Mouse (Mus musculus) intestine, embryonic 14.5 days (tissue): ENCODE data around the gene Nudt8. TPM values are rescaled to one million over a fixed set of nuclear protein-coding genes. Genes with fewer than 3 reads are reported as not detected.
"Not testable (repeated sequence)": the region's sequence is repeated elsewhere in the genome, so short reads cannot be mapped to it uniquely, and the experiment has no call there.

Experiments
- ATAC-seq: fragments of 200-750 bp; cut with Nextera tagmentation; replicated peaks from 2 replicates; pipeline ENCODE4 v1.8.0; 2017; ENCODE audit warnings: low read depth, moderate number of reproducible peaks, moderate TSS enrichment, moderate library complexity; ENCODE audit not compliant: low FRiP score, low TSS enrichment
- DNase-seq: peaks from one replicate; pipeline ENCODE4 v3.0.0-alpha.2; 2018; ENCODE audit warnings: low spot score
- H3K27ac ChIP-seq: fragments of 300-500 bp; sonication (generic); 2 replicates; pipeline ENCODE4 v1.5.1; 2014; ENCODE audit warnings: low read depth, mild to moderate bottlenecking, control low read depth
- H3K27me3 ChIP-seq: fragments of 300-500 bp; sonication (generic); replicated peaks from 2 replicates; pipeline ENCODE4 v1.6.1; 2014; ENCODE audit warnings: low read length, control low read depth; ENCODE audit not compliant: control insufficient read depth, insufficient read depth
- H3K36me3 ChIP-seq: fragments of 300-500 bp; sonication (generic); 2 replicates; pipeline ENCODE4 v1.6.1; 2014; ENCODE audit warnings: low read length, control low read depth; ENCODE audit not compliant: control insufficient read depth, insufficient read depth
- H3K4me1 ChIP-seq: fragments of 300-500 bp; sonication (generic); replicated peaks from 2 replicates; pipeline ENCODE4 v1.6.1; 2014; ENCODE audit warnings: low read length, control low read depth, mixed read lengths; ENCODE audit not compliant: control insufficient read depth, insufficient read depth
- H3K4me2 ChIP-seq: fragments of 300-500 bp; sonication (generic); 2 replicates; pipeline ENCODE4 v1.6.1; 2014; ENCODE audit warnings: low read length
- H3K4me3 ChIP-seq: fragments of 300-500 bp; sonication (generic); 2 replicates; pipeline ENCODE4 v1.5.1; 2014; ENCODE audit warnings: low read depth, low read length, control low read depth, mixed read lengths
- H3K9ac ChIP-seq: fragments of 300-500 bp; sonication (generic); 2 replicates; pipeline ENCODE4 v1.6.1; 2014; ENCODE audit warnings: mild to moderate bottlenecking, low read length
- H3K9me3 ChIP-seq: fragments of 300-500 bp; sonication (generic); 2 replicates; pipeline ENCODE4 v1.6.1; 2016; ENCODE audit warnings: low read length, control low read depth; ENCODE audit not compliant: control insufficient read depth
- WGBS: fragments of 180-500 bp; shearing (Covaris S2); extraction: QIAGEN DNeasy Blood & Tissue Kit; methylation state at CpG from one replicate; pipeline ENCODE4 v1.1.7; 2014; 5-methylcytosine and 5-hydroxymethylcytosine counted together
- polyA plus RNA-seq: library from polyadenylated mRNA; unstranded; fragments of >200 nt; fragmentation: Nextera tagmentation; extraction: Ambion mirVana; gene quantifications from 2 replicates; pipeline ENCODE4 v1.2.1, GENCODE M21; 2014

The Nudt8 gene
- polyA plus RNA-seq, 1 experiment from 2014 or later: 42.7 TPM

GRCm38 (mm10) chr19:4033298-4033697, 32.9 kb downstream of the Nudt8 start:
- WGBS: 74% methylated on average over 3 of the region's 3 CpGs
- Histone ChIP-seq H3K4me3 (no peak overlapping the region), H3K4me1 (peaks cover 10% of the 10 kb centered on the region; the same call in 1 of the 2 replicates), H3K9me3 (no peaks in the 10 kb centered on the region), H3K27me3 (no peaks in the 10 kb centered on the region), H3K27ac (0 out of 2 replicates have a peak overlapping the region, but pooled peaks have one; percentile 25), H3K36me3 (peaks cover 5% of the 10 kb centered on the region; the same call in 1 of the 2 replicates), H3K9ac (no peak overlapping the region), H3K4me2 (no peak overlapping the region)
- DNase-seq: no peak
- ATAC-seq: no peak

GRCm38 (mm10) chr19:4033742-4034141, 33.4 kb downstream of the Nudt8 start:
- ATAC-seq (no peak), DNase-seq (no peak)
- no peak overlapping the region for H3K9ac ChIP-seq
- WGBS: 61% methylated on average over 5 of the region's 5 CpGs
- H3K36me3 ChIP-seq: peaks cover 5% of the 10 kb centered on the region; the same call in 1 of the 2 replicates
- no peaks in the 10 kb centered on the region for H3K9me3 ChIP-seq
- H3K4me2 ChIP-seq: no peak overlapping the region
- no peak overlapping the region for H3K4me3 ChIP-seq
- no peaks in the 10 kb centered on the region for H3K27me3 ChIP-seq
- H3K27ac ChIP-seq: peak overlapping the region; percentile 25; the same call in 1 of the 2 replicates
- H3K4me1 ChIP-seq: peaks cover 12% of the 10 kb centered on the region; the same call in 1 of the 2 replicates

- Histone ChIP-seq H3K27ac (no peak overlapping the region), H3K9me3 (no peaks in the 10 kb centered on the region), H3K27me3 (no peaks in the 10 kb centered on the region), H3K4me2 (peak overlapping the region; percentile 41), H3K4me1 (peaks cover 12% of the 10 kb centered on the region; the same call in 1 of the 2 replicates), H3K36me3 (peaks cover 5% of the 10 kb centered on the region; the same call in 1 of the 2 replicates), H3K4me3 (no peak overlapping the region), H3K9ac (no peak overlapping the region)
- WGBS: 64% methylated on average over 12 of the region's 12 CpGs
- no peak for DNase-seq
- ATAC-seq: no peak
Measured at GRCm38 (mm10) chr19:4036327-4037045, 36.1 kb downstream of the Nudt8 start.

- H3K9me3 ChIP-seq, H3K27me3 ChIP-seq, DNase-seq, H3K36me3 ChIP-seq: not testable (repeated sequence)
- H3K4me2 ChIP-seq: peak overlapping the region; percentile 84
- H3K4me1 ChIP-seq: peaks cover 12% of the 10 kb centered on the region; the same call in 1 of the 2 replicates
- peak overlapping the region; percentile 65 for H3K4me3 ChIP-seq
- H3K27ac ChIP-seq: peak overlapping the region; percentile 73
- H3K9ac ChIP-seq: peak overlapping the region; percentile 68
- 22% methylated on average over 7 of the region's 8 CpGs for WGBS
- ATAC-seq: peak; percentile 3; the same call in 1 of the 2 replicates
Measured at GRCm38 (mm10) chr19:4037154-4037787, 36.9 kb downstream of the Nudt8 start.

- under 1% methylated on average over 26 of the region's 26 CpGs for WGBS
- H3K4me2 ChIP-seq: peak within 1 kb of the TSS; percentile 84
Measured at GRCm38 (mm10) chr19:4037788-4038232, 37.4 kb downstream of the Nudt8 start, which contains the start of gene Gstp1. Gene Gstp1 (minus strand): TSS chr19:4037985.

GRCm38 (mm10) chr19:4040941-4041340, 40.6 kb downstream of the Nudt8 start:
- H3K4me3 ChIP-seq, H3K27me3 ChIP-seq, DNase-seq, H3K27ac ChIP-seq, H3K9me3 ChIP-seq, H3K36me3 ChIP-seq, H3K4me2 ChIP-seq, ATAC-seq, H3K9ac ChIP-seq: not testable (repeated sequence)
- H3K4me1 ChIP-seq: peaks cover 16% of the 10 kb centered on the region; the same call in 1 of the 2 replicates
- WGBS: 88% methylated on average over 5 of the region's 5 CpGs

More at GRCm38 (mm10) chr19:4037788-4038232, 37.4 kb downstream of the Nudt8 start, which contains the start of gene Gstp1:
- Histone ChIP-seq H3K4me1 (peaks cover 12% of the 10 kb centered on the region; the same call in 1 of the 2 replicates), H3K27ac (peak within 1 kb of the TSS; percentile 73), H3K27me3 (no peaks in the 10 kb centered on the region), H3K9ac (peak within 1 kb of the TSS; percentile 68), H3K4me3 (peak within 1 kb of the TSS; percentile 65), H3K36me3 (peaks cover 5% of the 10 kb centered on the region; the same call in 1 of the 2 replicates), H3K9me3 (no peaks in the 10 kb centered on the region)
- DNase-seq (peak; percentile 90), ATAC-seq (peak; percentile 84)

GRCm38 (mm10) chr19:4041500-4041899, 41.1 kb downstream of the Nudt8 start:
- H3K27ac ChIP-seq, H3K9me3 ChIP-seq, DNase-seq, H3K4me2 ChIP-seq, H3K36me3 ChIP-seq, H3K4me3 ChIP-seq, H3K9ac ChIP-seq, H3K27me3 ChIP-seq, ATAC-seq: not testable (repeated sequence)
- peaks cover 10% of the 10 kb centered on the region; the same call in 1 of the 2 replicates for H3K4me1 ChIP-seq
- 83% methylated on average over 3 of the region's 4 CpGs for WGBS

GRCm38 (mm10) chr19:4042124-4042523, 41.7 kb downstream of the Nudt8 start:
- Histone ChIP-seq H3K36me3 (no peaks in the 10 kb centered on the region), H3K9me3 (no peaks in the 10 kb centered on the region), H3K27ac (no peak overlapping the region), H3K9ac (no peak overlapping the region), H3K4me3 (no peak overlapping the region), H3K27me3 (no peaks in the 10 kb centered on the region), H3K4me2 (no peak overlapping the region), H3K4me1 (peaks cover 8% of the 10 kb centered on the region; the same call in 1 of the 2 replicates)
- ATAC-seq (no peak), DNase-seq (no peak)
- WGBS: 63% methylated on average over 14 of the region's 14 CpGs
